Mouse (Mus musculus) testis, adult 2 months (tissue): ENCODE measurements at regions not wholly inside any gene's neighbourhood (a gene's known extent, or its start where the extent isn't known, plus 50 kb on each side); places are given as distances from the start of the nearest gene placed in this dataset.

Source experiments
- CTCF ChIP-seq: fragments of 200-500 bp; IDR thresholded peaks from 2 replicates; pipeline ENCODE4 v1.5.1; 2012; ENCODE audit warnings: low read depth, mild to moderate bottlenecking, inconsistent platforms, low read length, moderate library complexity; ENCODE audit not compliant: control insufficient read depth, insufficient read depth, insufficient replicate concordance
- POLR2A ChIP-seq: fragments of 200-500 bp; IDR thresholded peaks from 2 replicates; pipeline ENCODE4 v1.6.1; 2012; ENCODE audit warnings: low read depth, mild to moderate bottlenecking, inconsistent platforms, low read length, moderate library complexity; ENCODE audit not compliant: control insufficient read depth

DNA sequence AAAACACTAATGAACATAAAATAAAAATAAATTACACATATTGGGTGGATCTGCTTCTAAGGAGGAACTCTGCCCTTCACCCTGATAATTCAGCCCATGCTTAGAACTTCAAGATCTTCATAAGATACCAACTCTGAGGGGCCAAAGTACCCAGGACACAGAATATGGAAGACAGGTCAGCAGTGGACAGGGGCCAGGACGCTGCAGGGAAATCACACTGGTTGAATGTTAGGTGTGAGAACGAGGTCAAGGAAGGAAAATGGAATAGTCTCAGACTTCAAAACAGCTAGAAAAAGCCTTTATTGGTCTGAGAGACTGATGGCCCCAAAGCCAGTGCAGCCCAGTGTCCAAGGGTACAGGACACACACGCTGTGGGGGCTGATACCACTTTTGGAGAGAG, 50.5 kb upstream of the Hs6st1 start:
- TF ChIP-seq CTCF (no peak), POLR2A (no peak)
